Mouse (Mus musculus) forebrain, embryonic 15.5 days (tissue): ENCODE data around the gene Nbea. TPM values are rescaled to one million over a fixed set of nuclear protein-coding genes. Genes with fewer than 3 reads are reported as not detected.
"Not testable (repeated sequence)": the region's sequence is repeated elsewhere in the genome, so short reads cannot be mapped to it uniquely, and the experiment has no call there.

ENCODE experiments used
- ATAC-seq: fragments of 200-750 bp; cut with Nextera tagmentation; replicated peaks from 2 replicates; pipeline ENCODE4 v1.8.0; 2017; ENCODE audit warnings: mild to moderate bottlenecking, moderate TSS enrichment, moderate library complexity
- H3K27ac ChIP-seq: fragments of 300-500 bp; sonication (generic); replicated peaks from 2 replicates; pipeline ENCODE4 v1.5.1; 2015; ENCODE audit warnings: mild to moderate bottlenecking, inconsistent platforms
- H3K27me3 ChIP-seq: fragments of 300-500 bp; sonication (generic); 2 replicates; pipeline ENCODE4 v1.6.1; 2015; ENCODE audit warnings: inconsistent platforms
- H3K36me3 ChIP-seq: fragments of 300-500 bp; sonication (generic); 2 replicates; pipeline ENCODE4 v1.6.1; 2015; ENCODE audit warnings: mild to moderate bottlenecking, inconsistent platforms
- H3K4me1 ChIP-seq: fragments of 300-500 bp; sonication (generic); 2 replicates; pipeline ENCODE4 v1.6.1; 2015; ENCODE audit warnings: inconsistent platforms
- H3K4me2 ChIP-seq: fragments of 300-500 bp; sonication (generic); replicated peaks from 2 replicates; pipeline ENCODE4 v1.6.1; 2015; ENCODE audit warnings: mild to moderate bottlenecking, inconsistent platforms
- H3K4me3 ChIP-seq: fragments of 300-500 bp; sonication (generic); 2 replicates; pipeline ENCODE4 v1.5.1; 2015; ENCODE audit warnings: mild to moderate bottlenecking, inconsistent platforms
- H3K9ac ChIP-seq: fragments of 300-500 bp; sonication (generic); replicated peaks from 2 replicates; pipeline ENCODE4 v1.6.1; 2015; ENCODE audit warnings: mild to moderate bottlenecking, inconsistent platforms
- H3K9me3 ChIP-seq: fragments of 300-500 bp; sonication (generic); 2 replicates; pipeline ENCODE4 v1.6.1; 2016; ENCODE audit warnings: inconsistent platforms
- WGBS: fragments of 180-500 bp; shearing (Covaris S2); methylation state at CpG from one replicate; pipeline ENCODE4 v1.1.7; 2015; ENCODE audit warnings: mixed read lengths; 5-methylcytosine and 5-hydroxymethylcytosine counted together
- polyA plus RNA-seq: library from polyadenylated mRNA; unstranded; fragments of >200 nt; fragmentation: Nextera tagmentation; extraction: Ambion mirVana; gene quantifications from 2 replicates; pipeline ENCODE4 v1.2.1, GENCODE M21; 2015

The Nbea gene
- polyA plus RNA-seq, 1 experiment from 2014 or later = 59.7 TPM

- H3K4me1 ChIP-seq = no peaks in the 10 kb centered on the region
- peaks cover 26% of the 10 kb centered on the region for H3K36me3 ChIP-seq
- H3K27me3 ChIP-seq = no peaks in the 10 kb centered on the region
- no peak overlapping the region for H3K4me2 ChIP-seq
- WGBS = 18% methylated on average over 2 of the region's 2 CpGs
- no peak overlapping the region for H3K27ac ChIP-seq
- no peak overlapping the region for H3K4me3 ChIP-seq
- no peaks in the 10 kb centered on the region for H3K9me3 ChIP-seq
- peak; percentile 63 for ATAC-seq
- no peak overlapping the region for H3K9ac ChIP-seq
These were observed 175.5 kb downstream of the Nbea start for GRCm38 (mm10) chr3:56007991-56008390.

DNA sequence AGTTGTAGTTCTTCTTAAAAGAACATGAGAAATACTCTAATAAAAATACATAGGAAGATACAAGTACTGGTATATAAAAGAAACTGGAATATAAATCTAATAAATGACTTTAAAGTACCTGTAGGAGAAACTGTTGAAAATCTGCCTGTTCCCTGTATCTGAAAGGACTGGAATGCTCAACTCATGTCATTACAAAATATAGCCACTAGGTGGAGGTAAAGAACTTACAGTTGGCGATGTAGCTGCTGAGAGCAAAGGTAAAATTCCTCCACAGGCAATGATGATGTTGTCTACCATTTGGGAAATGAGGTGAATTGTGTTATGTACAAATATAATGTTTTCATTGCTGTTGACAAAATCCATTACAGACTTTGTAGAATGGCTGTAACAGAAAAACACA lies 183.2 kb downstream of the Nbea start:
- ATAC-seq = peak; percentile 51
- H3K4me1 ChIP-seq = no peaks in the 10 kb centered on the region
- WGBS = 6% methylated on average over 1 of the region's 1 CpGs

DNA sequence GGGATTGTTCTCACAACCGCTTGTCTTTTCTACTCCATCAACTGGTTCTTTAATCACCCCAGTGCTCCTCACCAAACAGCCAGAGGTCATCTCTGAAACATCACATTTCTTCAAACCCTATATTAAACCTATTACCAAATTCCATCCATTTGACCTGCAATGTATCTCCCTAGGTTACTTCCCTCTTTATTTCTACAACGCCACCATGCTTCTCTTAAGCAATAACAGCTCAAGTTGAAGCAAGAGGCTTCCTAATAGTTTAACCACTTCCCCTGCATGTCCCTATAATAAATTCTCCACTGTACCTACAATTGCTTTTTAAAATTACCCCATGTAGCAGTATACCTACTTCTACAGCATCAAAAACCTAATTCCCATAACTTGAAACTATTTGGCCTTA lies 205.1 kb downstream of the Nbea start:
- H3K4me1 ChIP-seq = no peaks in the 10 kb centered on the region
- no peaks in the 10 kb centered on the region for H3K9me3 ChIP-seq
- peaks cover 29% of the 10 kb centered on the region for H3K36me3 ChIP-seq
- H3K27ac ChIP-seq = no peak overlapping the region
- ATAC-seq = no peak
- H3K27me3 ChIP-seq = no peaks in the 10 kb centered on the region
- no peak overlapping the region for H3K9ac ChIP-seq
- H3K4me3 ChIP-seq = no peak overlapping the region
- no peak overlapping the region for H3K4me2 ChIP-seq
- 95% methylated on average over 2 of the region's 2 CpGs for WGBS

More for the DNA sequence above, 183.2 kb downstream of the Nbea start:
- no peak overlapping the region for H3K4me2 ChIP-seq
- H3K27ac ChIP-seq = no peak overlapping the region
- no peaks in the 10 kb centered on the region for H3K9me3 ChIP-seq
- H3K9ac ChIP-seq = no peak overlapping the region
- peaks cover 26% of the 10 kb centered on the region for H3K36me3 ChIP-seq
- no peaks in the 10 kb centered on the region for H3K27me3 ChIP-seq
- H3K4me3 ChIP-seq = no peak overlapping the region

DNA sequence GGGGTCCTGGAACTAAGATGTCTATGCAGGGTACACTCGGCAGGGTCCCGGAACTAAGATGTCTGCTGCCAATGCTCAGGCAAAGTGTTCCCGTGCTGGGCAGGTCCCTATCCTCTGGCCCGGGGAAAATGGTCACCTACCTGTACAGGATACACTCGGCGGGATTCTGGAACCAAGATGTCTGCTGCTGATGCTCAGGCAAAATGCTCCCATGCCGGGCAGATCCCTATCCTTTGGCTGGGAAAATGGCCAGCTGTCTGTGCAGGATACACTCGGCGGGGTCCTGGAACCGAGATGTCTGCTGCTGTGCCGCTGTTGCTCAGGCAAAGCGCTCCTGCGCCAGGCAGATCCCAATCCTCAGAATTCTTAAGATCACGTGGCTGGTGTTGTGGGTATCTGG lies 206.5 kb downstream of the Nbea start:
- WGBS = over 99% methylated on average over 14 of the region's 14 CpGs
- H3K4me2 ChIP-seq, H3K4me3 ChIP-seq, H3K27ac ChIP-seq, H3K9ac ChIP-seq, H3K9me3 ChIP-seq, H3K27me3 ChIP-seq, H3K4me1 ChIP-seq, ATAC-seq: not testable (repeated sequence)
- H3K36me3 ChIP-seq = peaks cover 18% of the 10 kb centered on the region

DNA sequence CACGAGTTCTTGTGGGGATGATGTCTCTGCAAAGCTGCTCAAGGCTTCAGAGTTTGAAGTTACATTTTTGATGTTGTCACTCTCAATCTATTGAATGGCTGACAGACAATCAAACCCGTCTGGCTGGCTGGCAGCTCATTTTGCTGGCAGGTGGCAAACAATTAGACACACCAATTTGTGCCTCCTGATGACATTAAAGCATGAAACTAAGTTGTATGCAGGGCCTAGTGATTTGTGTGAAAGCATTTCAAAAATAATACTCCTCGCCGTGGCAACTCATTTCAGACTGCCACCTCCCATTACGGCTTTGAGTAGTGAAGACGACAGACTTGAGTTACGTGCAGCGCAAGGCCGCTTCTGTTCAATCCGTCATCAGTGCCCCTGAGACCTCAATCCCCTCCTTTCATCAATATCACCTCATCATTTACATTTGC lies 217.8 kb downstream of the Nbea start:
- Histone ChIP-seq H3K27ac (peak overlapping the region; percentile 5; the same call in 1 of the 2 replicates), H3K4me1 (peaks cover 9% of the 10 kb centered on the region), H3K36me3 (peaks cover 22% of the 10 kb centered on the region), H3K4me3 (no peak overlapping the region), H3K9ac (no peak overlapping the region), H3K27me3 (no peaks in the 10 kb centered on the region), H3K4me2 (no peak overlapping the region), H3K9me3 (no peaks in the 10 kb centered on the region)
- ATAC-seq = peak; percentile 64
- WGBS = 15% methylated on average over 10 of the region's 10 CpGs

- 90% methylated on average over 8 of the region's 8 CpGs for WGBS
These were observed 220.5 kb downstream of the Nbea start for GRCm38 (mm10) chr3:55963032-55963431.

DNA sequence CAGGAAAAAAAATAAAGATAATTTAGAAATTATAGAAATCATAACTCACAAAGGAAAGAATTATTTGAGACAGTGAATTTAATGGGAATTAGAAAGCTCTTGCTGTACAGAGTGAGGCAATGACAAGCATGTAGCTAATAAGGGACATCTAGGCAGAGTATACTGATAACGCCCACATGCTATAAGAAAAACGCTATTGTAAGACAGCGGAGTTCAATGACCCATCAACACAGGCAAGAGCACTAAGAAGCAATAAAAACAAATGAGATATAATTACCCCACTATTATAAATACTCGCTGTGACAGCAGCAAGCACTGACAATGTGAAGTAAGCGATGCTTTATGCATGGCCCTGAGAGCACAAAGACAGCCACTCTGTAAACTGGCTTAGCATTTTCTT lies 233.5 kb downstream of the Nbea start:
- Histone ChIP-seq H3K9ac (no peak overlapping the region), H3K9me3 (no peaks in the 10 kb centered on the region), H3K27ac (0 out of 2 replicates have a peak overlapping the region, but pooled peaks have one; percentile 23), H3K36me3 (peaks cover 12% of the 10 kb centered on the region; the same call in 1 of the 2 replicates), H3K4me1 (no peaks in the 10 kb centered on the region), H3K27me3 (no peaks in the 10 kb centered on the region), H3K4me3 (no peak overlapping the region), H3K4me2 (no peak overlapping the region)
- 65% methylated on average over 5 of the region's 5 CpGs for WGBS
- ATAC-seq = 0 out of 2 replicates have a peak, but pooled peaks have one; percentile 35

More at GRCm38 (mm10) chr3:55963032-55963431, 220.5 kb downstream of the Nbea start:
- Histone ChIP-seq H3K36me3 (peaks cover 16% of the 10 kb centered on the region), H3K27me3 (no peaks in the 10 kb centered on the region), H3K9me3 (no peaks in the 10 kb centered on the region), H3K4me2 (no peak overlapping the region), H3K4me1 (peaks cover 9% of the 10 kb centered on the region), H3K27ac (no peak overlapping the region), H3K9ac (no peak overlapping the region), H3K4me3 (no peak overlapping the region)
- ATAC-seq = no peak

DNA sequence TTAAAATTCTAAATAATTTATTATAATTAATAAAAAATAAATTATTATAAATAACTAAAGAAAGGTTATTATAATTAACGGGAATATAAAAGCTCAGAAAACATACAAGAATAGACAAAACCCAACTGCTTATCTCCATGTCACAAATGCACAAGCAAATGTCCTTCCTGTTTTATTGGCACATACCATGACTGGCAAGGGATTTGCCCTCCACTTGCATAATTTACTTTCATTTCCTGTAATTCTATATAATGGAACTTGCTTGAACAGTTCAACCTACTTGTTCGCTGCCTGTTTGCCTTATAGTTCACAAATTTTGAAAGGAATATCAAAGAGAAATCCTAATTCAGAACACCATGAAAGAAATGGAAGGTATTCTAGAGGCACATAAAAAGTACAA lies 234.4 kb downstream of the Nbea start:
- peaks cover 12% of the 10 kb centered on the region; the same call in 1 of the 2 replicates for H3K36me3 ChIP-seq
- H3K4me1 ChIP-seq = no peaks in the 10 kb centered on the region
- WGBS = 97% methylated on average over 2 of the region's 2 CpGs
- H3K9me3 ChIP-seq = no peaks in the 10 kb centered on the region
- H3K27ac ChIP-seq = no peak overlapping the region
- H3K9ac ChIP-seq = no peak overlapping the region
- ATAC-seq = no peak
- no peaks in the 10 kb centered on the region for H3K27me3 ChIP-seq
- H3K4me3 ChIP-seq = no peak overlapping the region
- H3K4me2 ChIP-seq = no peak overlapping the region

- Histone ChIP-seq H3K4me2 (no peak overlapping the region), H3K9ac (no peak overlapping the region), H3K36me3 (peaks cover 25% of the 10 kb centered on the region), H3K4me3 (no peak overlapping the region), H3K4me1 (no peaks in the 10 kb centered on the region), H3K27ac (no peak overlapping the region), H3K27me3 (no peaks in the 10 kb centered on the region), H3K9me3 (no peaks in the 10 kb centered on the region)
- no peak for ATAC-seq
- WGBS = 84% methylated on average over 2 of the region's 2 CpGs
These were observed 256.2 kb downstream of the Nbea start for GRCm38 (mm10) chr3:55927343-55927742.

GRCm38 (mm10) chr3:55909290-55909689 lies 274.2 kb downstream of the Nbea start:
- no peak for ATAC-seq

GRCm38 (mm10) chr3:55890574-55890973 lies 292.9 kb downstream of the Nbea start:
- Histone ChIP-seq H3K4me3 (no peak overlapping the region), H3K9ac (no peak overlapping the region), H3K9me3 (no peaks in the 10 kb centered on the region), H3K27me3 (no peaks in the 10 kb centered on the region), H3K36me3 (no peaks in the 10 kb centered on the region), H3K4me2 (no peak overlapping the region), H3K4me1 (no peaks in the 10 kb centered on the region), H3K27ac (no peak overlapping the region)
- WGBS = 93% methylated on average over 5 of the region's 5 CpGs
- no peak for ATAC-seq

More at GRCm38 (mm10) chr3:55909290-55909689, 274.2 kb downstream of the Nbea start:
- H3K27ac ChIP-seq = no peak overlapping the region
- H3K9ac ChIP-seq = no peak overlapping the region
- H3K36me3 ChIP-seq = peaks cover 11% of the 10 kb centered on the region; the same call in 1 of the 2 replicates
- WGBS = 43% methylated on average over 1 of the region's 1 CpGs
- no peak overlapping the region for H3K4me2 ChIP-seq
- no peaks in the 10 kb centered on the region for H3K9me3 ChIP-seq
- no peaks in the 10 kb centered on the region for H3K27me3 ChIP-seq
- H3K4me1 ChIP-seq = no peaks in the 10 kb centered on the region
- H3K4me3 ChIP-seq = no peak overlapping the region

DNA sequence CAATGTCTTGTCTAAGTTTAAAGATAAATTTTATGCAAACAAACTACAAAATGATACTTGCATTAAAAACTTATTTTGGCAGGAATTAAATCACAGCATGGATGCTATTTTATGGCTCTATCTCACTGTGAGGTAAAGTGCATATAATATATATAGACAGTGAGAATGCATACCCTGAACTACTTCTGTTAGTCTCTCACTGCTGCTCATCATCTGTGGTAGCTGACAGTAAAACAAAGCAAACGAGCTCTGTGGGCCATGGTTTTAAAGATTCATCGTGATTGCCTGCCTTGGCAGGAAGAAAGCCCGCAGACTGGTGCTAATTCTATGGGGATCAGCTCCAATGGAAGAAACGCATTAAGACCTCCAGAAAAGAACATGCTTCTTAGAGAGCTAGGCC lies 294.3 kb downstream of the Nbea start:
- WGBS = 47% methylated on average over 4 of the region's 4 CpGs
- Histone ChIP-seq H3K9me3 (no peaks in the 10 kb centered on the region), H3K4me2 (no peak overlapping the region), H3K27me3 (no peaks in the 10 kb centered on the region), H3K4me3 (no peak overlapping the region), H3K27ac (no peak overlapping the region), H3K36me3 (no peaks in the 10 kb centered on the region), H3K9ac (no peak overlapping the region), H3K4me1 (no peaks in the 10 kb centered on the region)
- no peak for ATAC-seq

DNA sequence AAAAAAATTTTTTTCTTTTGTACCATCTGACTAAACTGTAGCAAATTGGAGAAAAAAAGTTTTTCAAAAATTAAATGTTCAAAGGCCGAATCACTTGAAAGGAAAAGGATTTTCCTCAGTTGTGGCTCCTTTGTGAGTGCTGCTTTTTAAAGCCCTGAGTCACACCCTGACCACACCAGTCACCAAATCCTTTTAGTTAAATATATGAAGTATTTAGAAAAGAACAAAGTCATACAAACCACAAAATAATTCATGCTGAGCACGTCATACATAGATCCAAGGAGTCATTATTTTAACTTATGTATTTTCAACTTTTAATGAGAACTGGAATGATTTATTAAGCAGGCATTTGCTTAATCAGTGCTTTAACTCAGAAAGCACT lies 295.7 kb downstream of the Nbea start:
- Histone ChIP-seq H3K36me3 (no peaks in the 10 kb centered on the region), H3K27ac (no peak overlapping the region), H3K4me1 (no peaks in the 10 kb centered on the region), H3K4me3 (no peak overlapping the region), H3K4me2 (no peak overlapping the region), H3K9ac (no peak overlapping the region), H3K9me3 (no peaks in the 10 kb centered on the region), H3K27me3 (no peaks in the 10 kb centered on the region)
- ATAC-seq = no peak
- WGBS = 70% methylated on average over 2 of the region's 2 CpGs
